7 mouse cellular contexts compared by ENCODE assay signal in genomic region chr10:127668093-127669050, GRCm38 (mm10). TPM values are rescaled to one million over a fixed set of nuclear protein-coding genes. Genes with fewer than 3 reads are reported as not detected.
DNase-seq lines count a peak whose midpoint lies in the region; ATAC-seq and TF ChIP-seq lines count a peak whose summit lies in the region.

TSS of gene Nab2 (minus strand) at chr10:127668568.

- peaks cover 11% of the 10 kb centered on the region for H3K27me3 ChIP-seq in hindbrain, postnatal 0 days (ENCODE audit: insufficient read depth, low read length)

- peak; percentile 28; the same call in 1 of the 2 replicates for ATAC-seq in hindbrain, postnatal 0 days
- ATAC-seq in megakaryocyte-erythroid progenitor cell, adult 5-6 weeks (replicated peaks; ENCODE audit: low FRiP score, low TSS enrichment, poor library complexity, severe bottlenecking): 0 out of 2 replicates have a peak, but pooled peaks have one; percentile 9

- H3K4me3 ChIP-seq in hindbrain, postnatal 0 days (ENCODE audit: low read length): peak within 1 kb of the TSS; percentile 56

- H3K9ac ChIP-seq in hindbrain, postnatal 0 days (replicated peaks; ENCODE audit: low read length): peak within 1 kb of the TSS; percentile 37; the same call in 1 of the 2 replicates

- H3K4me1 ChIP-seq in hindbrain, postnatal 0 days (ENCODE audit: insufficient read depth, low read length): peaks cover 9% of the 10 kb centered on the region

- peak within 1 kb of the TSS; percentile 90 for H3K4me2 ChIP-seq in hindbrain, postnatal 0 days (ENCODE audit: low read depth, low read length)

- intact Hi-C loops in left cerebral cortex, postnatal 25 days (cut with DNase I): loop anchor here (2.0 kb wide), 1 partner anchor 26 kb away; the partner anchor contains the start of gene Stat6

- no peaks in the 10 kb centered on the region for H3K9me3 ChIP-seq in hindbrain, postnatal 0 days (ENCODE audit: low read length)

- DNase-seq in R1 (ENCODE audit: low read depth, low spot score): peak; percentile 79
- DNase-seq in cerebellum, postnatal 10 days: peak; percentile 69 to 72
- peak; percentile 80 for DNase-seq in gastrocnemius, postnatal 10 days
- peak; percentile 50 for DNase-seq in hindbrain, postnatal 0 days (ENCODE audit: low spot score)
- peak; percentile 81 to 89 for DNase-seq in left cerebral cortex, postnatal 25 days (ENCODE audit: low spot score in 2 of 2)
- DNase-seq in skeletal muscle tissue, adult 2 months (ENCODE audit: low read depth, low spot score): peak; percentile 88

- H3K27ac ChIP-seq in hindbrain, postnatal 0 days: peak within 1 kb of the TSS; percentile 78

- 3% methylated on average over 39 of the region's 40 CpGs for WGBS in hindbrain, postnatal 0 days

- TF ChIP-seq CTCF in hindbrain, postnatal 0 days (IDR thresholded peaks at IDR 0.05; ENCODE audit: low read depth): peak; percentile 20; the same call in 1 of the 2 replicates

- no peaks in the 10 kb centered on the region for H3K36me3 ChIP-seq in hindbrain, postnatal 0 days (ENCODE audit: insufficient read depth, low read length)

RNA-seq across cellular contexts. Expression of gene Nab2, which starts in this region (rescaled TPM):
- 10 to 100 TPM in 1 of 2 experiments, 1 to 10 TPM in 1; 7.0 to 13.2 TPM for total RNA-seq in gastrocnemius, postnatal 10 days (2021)
- total RNA-seq in hindbrain, postnatal 0 days (2014; rRNA removed): 3.5 and 4.1 TPM in 2 replicates
- 1.1 and 1.6 TPM in 2 replicates for polyA plus RNA-seq in hindbrain, postnatal 0 days (2015; fragmentation: Nextera tagmentation; extraction: Ambion mirVana)
- 10 to 100 TPM; 40.2 to 43.9 TPM for total RNA-seq in left cerebral cortex, postnatal 25 days (2021)
- total RNA-seq in megakaryocyte-erythroid progenitor cell, adult 5-6 weeks (2014; fragmentation: Nextera tagmentation): 0.99 TPM in 1 of 2 replicates, not detected in the other
- 1.1 and 2.2 TPM in 2 replicates for total RNA-seq in megakaryocyte-erythroid progenitor cell, adult 5-6 weeks (2017)

Comparison
In these comparisons a context has a peak if more than half of its experiments do, and no peak if none do; other contexts are left out.
1. Peak in every context shown above with its lines: DNase-seq, ATAC-seq, H3K4me3 ChIP-seq and H3K27ac ChIP-seq.